In genomic region chr9:14348416-14348815, GRCm38 (mm10) we compare ENCODE assay signal across 7 mouse cellular contexts. TPM values are rescaled to one million over a fixed set of nuclear protein-coding genes. Genes with fewer than 3 reads are reported as not detected.
DNase-seq lines count a peak whose midpoint lies in the region; ATAC-seq and TF ChIP-seq lines count a peak whose summit lies in the region.

No protein-coding gene starts in this region.

- TF ChIP-seq POLR2A in kidney, adult 2 months (IDR thresholded peaks at IDR 0.05; ENCODE audit: low read depth, low read length) = no peak
- no peak for TF ChIP-seq POLR2A in lung, adult 2 months (IDR thresholded peaks at IDR 0.05; ENCODE audit: borderline replicate concordance, extremely low read depth, low read depth, low read length)

- H3K27me3 ChIP-seq in kidney, adult 2 months (replicated peaks; ENCODE audit: control insufficient read depth, insufficient read depth, low read length) = no peaks in the 10 kb centered on the region
- H3K27me3 ChIP-seq in kidney, embryonic 15.5 days = no peaks in the 10 kb centered on the region
- H3K27me3 ChIP-seq in G1E (ENCODE audit: insufficient read depth, low read length) = peaks cover 14% of the 10 kb centered on the region
- no peaks in the 10 kb centered on the region for H3K27me3 ChIP-seq in forebrain, embryonic 12.5 days

- no peaks in the 10 kb centered on the region for H3K36me3 ChIP-seq in kidney, adult 2 months (ENCODE audit: control insufficient read depth, insufficient read depth, low read length)
- no peaks in the 10 kb centered on the region for H3K36me3 ChIP-seq in kidney, embryonic 15.5 days
- no peaks in the 10 kb centered on the region for H3K36me3 ChIP-seq in G1E (replicated peaks)
- H3K36me3 ChIP-seq in forebrain, embryonic 12.5 days (replicated peaks) = no peaks in the 10 kb centered on the region

- H3K4me3 ChIP-seq in kidney, adult 2 months (ENCODE audit: insufficient read depth, low read depth, low read length) = no peak overlapping the region
- no peak overlapping the region for H3K4me3 ChIP-seq in kidney, embryonic 15.5 days (replicated peaks)
- H3K4me3 ChIP-seq in G1E (ENCODE audit: low read depth, low read length) = no peak overlapping the region
- no peak overlapping the region for H3K4me3 ChIP-seq in lung, adult 2 months (replicated peaks; ENCODE audit: extremely low read depth, low read depth, low read length)
- H3K4me3 ChIP-seq in forebrain, embryonic 12.5 days (replicated peaks) = no peak overlapping the region

- 64% methylated on average over 4 of the region's 4 CpGs for WGBS in kidney, adult 2 months
- WGBS in kidney, embryonic 15.5 days = 69% methylated on average over 4 of the region's 4 CpGs
- 53% methylated on average over 4 of the region's 4 CpGs for WGBS in lung, adult 2 months
- WGBS in forebrain, embryonic 12.5 days = 58% methylated on average over 4 of the region's 4 CpGs

- H3K9me3 ChIP-seq in kidney, embryonic 15.5 days (replicated peaks) = no peaks in the 10 kb centered on the region
- H3K9me3 ChIP-seq in G1E (replicated peaks) = no peaks in the 10 kb centered on the region
- no peaks in the 10 kb centered on the region for H3K9me3 ChIP-seq in forebrain, embryonic 12.5 days

- TF ChIP-seq CTCF in kidney, adult 2 months (conservative IDR thresholded peaks at IDR 0.05; ENCODE audit: insufficient read depth, insufficient read length, low read depth, low read length) = peak; percentile 63
- TF ChIP-seq CTCF in G1E (IDR thresholded peaks at IDR 0.05; ENCODE audit: low read depth, low read length) = 0 out of 2 replicates have a peak, but pooled peaks have one; percentile 42
- peak; percentile 74 for TF ChIP-seq CTCF in lung, adult 2 months (IDR thresholded peaks at IDR 0.05; ENCODE audit: insufficient read depth, low read length)

- H3K27ac ChIP-seq in kidney, adult 2 months (ENCODE audit: insufficient read depth, low read depth, low read length) = no peak overlapping the region
- no peak overlapping the region for H3K27ac ChIP-seq in kidney, embryonic 15.5 days
- H3K27ac ChIP-seq in forebrain, embryonic 12.5 days = no peak overlapping the region

- peak; percentile 42 for DNase-seq in kidney, adult 2 months
- DNase-seq in G1E (ENCODE audit: low spot score) = no peak
- peak; percentile 39 for DNase-seq in embryo, embryonic 10 days (ENCODE audit: low spot score)
- DNase-seq in lung, adult 2 months = peak; percentile 24
- no peak for DNase-seq in right cerebral cortex, postnatal 25 days

- H3K4me1 ChIP-seq in kidney, adult 2 months (ENCODE audit: control insufficient read depth, insufficient read depth, low read length) = no peaks in the 10 kb centered on the region
- H3K4me1 ChIP-seq in kidney, embryonic 15.5 days = no peaks in the 10 kb centered on the region
- H3K4me1 ChIP-seq in G1E (ENCODE audit: insufficient read depth, low read depth, low read length) = peaks cover 14% of the 10 kb centered on the region; the same call in 1 of the 2 replicates
- H3K4me1 ChIP-seq in lung, adult 2 months (ENCODE audit: control insufficient read depth, insufficient read depth, low read length) = no peaks in the 10 kb centered on the region
- H3K4me1 ChIP-seq in forebrain, embryonic 12.5 days = no peaks in the 10 kb centered on the region

- no peak overlapping the region for H3K9ac ChIP-seq in kidney, embryonic 15.5 days
- H3K9ac ChIP-seq in forebrain, embryonic 12.5 days = no peak overlapping the region

- H3K4me2 ChIP-seq in kidney, embryonic 15.5 days = no peak overlapping the region
- no peak overlapping the region for H3K4me2 ChIP-seq in forebrain, embryonic 12.5 days

- ATAC-seq in kidney, embryonic 15.5 days (replicated peaks; ENCODE audit: low FRiP score) = no peak
- ATAC-seq in G1E (ENCODE audit: extremely low read depth, insufficient number of reproducible peaks, low FRiP score, poor library complexity, severe bottlenecking) = peak; percentile 34; the same call in 1 of the 2 replicates
- no peak for ATAC-seq in forebrain, embryonic 12.5 days (ENCODE audit: low FRiP score)

RNA-seq across cellular contexts. Expression of gene Endod1, which starts 32.9 kb away (rescaled TPM):
- polyA plus RNA-seq in kidney, adult 2 months (2012; rRNA removed) = 22.1 and 51.3 TPM in 2 replicates
- 13.3 and 13.5 TPM in 2 replicates for polyA plus RNA-seq in kidney, embryonic 15.5 days (2015; fragmentation: Nextera tagmentation; extraction: Ambion mirVana)
- total RNA-seq in G1E (2014; fragmentation: Nextera tagmentation) (2.2 and 26.7 TPM in 2 replicates), G1E (2017) (6.1 and 7.5 TPM in 2 replicates)
- polyA plus RNA-seq in G1E (2012) = 5.1 and 5.7 TPM in 2 replicates
- 92.8 and 108 TPM in 2 replicates for polyA plus RNA-seq in lung, adult 2 months (2012; rRNA removed)
- 6.4 and 6.9 TPM in 2 replicates for polyA plus RNA-seq in forebrain, embryonic 12.5 days (2016; fragmentation: Nextera tagmentation; extraction: Ambion mirVana)

Comparison
In these comparisons a context has a peak if more than half of its experiments do, and no peak if none do; other contexts are left out.
1. DNase-seq: peak in kidney, adult 2 months (single experiment), embryo, embryonic 10 days (single experiment) and lung, adult 2 months (single experiment); none in G1E (single experiment) and right cerebral cortex, postnatal 25 days (single experiment).
2. Peak in every context shown above with its lines, with median percentiles within 50 percentile points of each other: CTCF ChIP-seq.